Mouse (Mus musculus) kidney, embryonic 14.5 days (tissue): ENCODE measurements around the gene Samd4. TPM values are rescaled to one million over a fixed set of nuclear protein-coding genes. Genes with fewer than 3 reads are reported as not detected.

Experiments used
- ATAC-seq: fragments of 200-750 bp; cut with Nextera tagmentation; 2 replicates; pipeline ENCODE4 v1.8.0; 2017; ENCODE audit warnings: moderate number of reproducible peaks, mild to moderate bottlenecking, moderate TSS enrichment, moderate library complexity; ENCODE audit not compliant: low FRiP score, low TSS enrichment
- H3K27ac ChIP-seq: fragments of 300-500 bp; sonication (generic); 2 replicates; pipeline ENCODE4 v1.5.1; 2014; ENCODE audit warnings: low read depth, mild to moderate bottlenecking, low read length, moderate library complexity, mixed read lengths
- H3K27me3 ChIP-seq: fragments of 300-500 bp; sonication (generic); 2 replicates; pipeline ENCODE4 v1.6.1; 2014; ENCODE audit warnings: mild to moderate bottlenecking, low read length; ENCODE audit not compliant: control insufficient read depth, insufficient read depth
- H3K36me3 ChIP-seq: fragments of 300-500 bp; sonication (generic); 2 replicates; pipeline ENCODE4 v1.6.1; 2014; ENCODE audit warnings: low read length, mixed read lengths; ENCODE audit not compliant: control insufficient read depth, insufficient read depth
- H3K4me1 ChIP-seq: fragments of 300-500 bp; sonication (generic); 2 replicates; pipeline ENCODE4 v1.6.1; 2014; ENCODE audit warnings: low read length, mixed read lengths; ENCODE audit not compliant: control insufficient read depth, insufficient read depth
- H3K4me2 ChIP-seq: fragments of 300-500 bp; sonication (generic); replicated peaks from 2 replicates; pipeline ENCODE4 v1.6.1; 2014; ENCODE audit warnings: low read depth, mild to moderate bottlenecking, low read length
- H3K4me3 ChIP-seq: fragments of 300-500 bp; sonication (generic); 2 replicates; pipeline ENCODE4 v1.5.1; 2014; ENCODE audit warnings: mild to moderate bottlenecking, low read length
- H3K9ac ChIP-seq: fragments of 300-500 bp; sonication (generic); 2 replicates; pipeline ENCODE4 v1.6.1; 2014; ENCODE audit warnings: low read depth, mild to moderate bottlenecking, low read length, moderate library complexity
- H3K9me3 ChIP-seq: fragments of 300-500 bp; sonication (generic); 2 replicates; pipeline ENCODE4 v1.6.1; 2016; ENCODE audit warnings: low read length; ENCODE audit not compliant: control insufficient read depth
- WGBS: fragments of 180-500 bp; shearing (Covaris S2); extraction: QIAGEN DNeasy Blood & Tissue Kit; methylation state at CpG from one replicate; pipeline ENCODE4 v1.1.7; 2014; 5-methylcytosine and 5-hydroxymethylcytosine counted together
- polyA plus RNA-seq: library from polyadenylated mRNA; unstranded; fragments of >200 nt; fragmentation: Nextera tagmentation; extraction: Ambion mirVana; gene quantifications from 2 replicates; pipeline ENCODE4 v1.2.1, GENCODE M21; 2014

Samd4 gene
- polyA plus RNA-seq, 1 experiment from 2014 or later, result 2.6 TPM

GRCm38 (mm10) chr14:46989694-46990093 lies 107.0 kb downstream of the Samd4 start:
- H3K27me3 ChIP-seq, result no peaks in the 10 kb centered on the region; the same call in 1 of the 2 replicates
- no peaks in the 10 kb centered on the region for H3K9me3 ChIP-seq
- H3K9ac ChIP-seq, result no peak overlapping the region
- WGBS, result 64% methylated on average over 4 of the region's 4 CpGs
- no peak for ATAC-seq
- H3K4me1 ChIP-seq, result no peaks in the 10 kb centered on the region
- no peak overlapping the region for H3K4me3 ChIP-seq
- no peak overlapping the region for H3K4me2 ChIP-seq
- no peaks in the 10 kb centered on the region for H3K36me3 ChIP-seq
- no peak overlapping the region for H3K27ac ChIP-seq

GRCm38 (mm10) chr14:46990450-46990849 lies 107.8 kb downstream of the Samd4 start:
- no peaks in the 10 kb centered on the region for H3K9me3 ChIP-seq
- ATAC-seq, result no peak
- no peak overlapping the region for H3K4me3 ChIP-seq
- no peak overlapping the region for H3K9ac ChIP-seq
- H3K4me2 ChIP-seq, result no peak overlapping the region
- H3K36me3 ChIP-seq, result no peaks in the 10 kb centered on the region
- no peak overlapping the region for H3K27ac ChIP-seq
- H3K4me1 ChIP-seq, result no peaks in the 10 kb centered on the region
- no peaks in the 10 kb centered on the region; the same call in 1 of the 2 replicates for H3K27me3 ChIP-seq
- WGBS, result 86% methylated on average over 3 of the region's 3 CpGs

- no peak overlapping the region for H3K27ac ChIP-seq
- no peaks in the 10 kb centered on the region for H3K27me3 ChIP-seq
- no peak overlapping the region for H3K9ac ChIP-seq
- H3K4me1 ChIP-seq, result no peaks in the 10 kb centered on the region
- no peak overlapping the region for H3K4me2 ChIP-seq
- H3K4me3 ChIP-seq, result no peak overlapping the region
- no peaks in the 10 kb centered on the region for H3K36me3 ChIP-seq
- 79% methylated on average over 7 of the region's 7 CpGs for WGBS
- no peaks in the 10 kb centered on the region for H3K9me3 ChIP-seq
- ATAC-seq, result no peak
Measured at GRCm38 (mm10) chr14:46994704-46995103, 112.0 kb downstream of the Samd4 start.

GRCm38 (mm10) chr14:46999321-47000025 lies 116.8 kb downstream of the Samd4 start:
- no peaks in the 10 kb centered on the region for H3K4me1 ChIP-seq
- no peak overlapping the region for H3K4me2 ChIP-seq
- H3K9ac ChIP-seq, result no peak overlapping the region
- no peaks in the 10 kb centered on the region for H3K27me3 ChIP-seq
- ATAC-seq, result no peak
- H3K9me3 ChIP-seq, result no peaks in the 10 kb centered on the region
- WGBS, result 57% methylated on average over 9 of the region's 9 CpGs
- no peak overlapping the region for H3K4me3 ChIP-seq
- no peaks in the 10 kb centered on the region for H3K36me3 ChIP-seq
- no peak overlapping the region for H3K27ac ChIP-seq

GRCm38 (mm10) chr14:47000096-47000736 lies 117.6 kb downstream of the Samd4 start:
- Histone ChIP-seq H3K4me3 (no peak overlapping the region), H3K9ac (no peak overlapping the region), H3K36me3 (no peaks in the 10 kb centered on the region), H3K27ac (no peak overlapping the region), H3K27me3 (no peaks in the 10 kb centered on the region), H3K4me1 (no peaks in the 10 kb centered on the region), H3K4me2 (no peak overlapping the region), H3K9me3 (no peaks in the 10 kb centered on the region)
- 81% methylated on average over 11 of the region's 11 CpGs for WGBS
- no peak for ATAC-seq

- H3K27ac ChIP-seq, result no peak overlapping the region
- H3K9me3 ChIP-seq, result no peaks in the 10 kb centered on the region
- WGBS, result 64% methylated on average over 24 of the region's 24 CpGs
- ATAC-seq, result no peak
- H3K4me2 ChIP-seq, result no peak overlapping the region
- no peak overlapping the region for H3K4me3 ChIP-seq
- H3K4me1 ChIP-seq, result no peaks in the 10 kb centered on the region
- no peaks in the 10 kb centered on the region for H3K27me3 ChIP-seq
- no peak overlapping the region for H3K9ac ChIP-seq
- H3K36me3 ChIP-seq, result no peaks in the 10 kb centered on the region
Measured at GRCm38 (mm10) chr14:47000786-47001761, 118.4 kb downstream of the Samd4 start.

GRCm38 (mm10) chr14:47004161-47004560 lies 121.5 kb downstream of the Samd4 start:
- Histone ChIP-seq H3K4me3 (no peak overlapping the region), H3K36me3 (no peaks in the 10 kb centered on the region), H3K27me3 (no peaks in the 10 kb centered on the region), H3K4me2 (no peak overlapping the region), H3K9ac (no peak overlapping the region), H3K4me1 (no peaks in the 10 kb centered on the region), H3K27ac (no peak overlapping the region), H3K9me3 (no peaks in the 10 kb centered on the region)
- WGBS, result 19% methylated on average over 3 of the region's 3 CpGs
- ATAC-seq, result no peak

GRCm38 (mm10) chr14:47011171-47012139 lies 128.8 kb downstream of the Samd4 start:
- Histone ChIP-seq H3K27me3 (no peaks in the 10 kb centered on the region), H3K4me2 (no peak overlapping the region), H3K4me1 (no peaks in the 10 kb centered on the region), H3K9me3 (no peaks in the 10 kb centered on the region), H3K4me3 (no peak overlapping the region), H3K9ac (no peak overlapping the region), H3K27ac (no peak overlapping the region), H3K36me3 (no peaks in the 10 kb centered on the region)
- 75% methylated on average over 18 of the region's 18 CpGs for WGBS
- 0 out of 2 replicates have a peak, but pooled peaks have one; percentile 32 for ATAC-seq
